ENCODE assay signal across 25 mouse cellular contexts in genomic region chr11:106760511-106760910, GRCm38 (mm10). TPM values are rescaled to one million over a fixed set of nuclear protein-coding genes. Genes with fewer than 3 reads are reported as not detected.
A peak's percentile ranks its signal among the peaks of the same experiment; 100 is the strongest.
DNase-seq lines count a peak whose midpoint lies in the region; ATAC-seq lines count a peak whose summit lies in the region.
"Had no signal": no experiment of that assay in that cellular context is flagged by ENCODE, and none has a peak within 500 bp of the region (broad histone marks: within the 10 kb centered on the region; RNA-seq: fewer than 3 reads in every experiment).

No protein-coding gene starts in this region.

- H3K4me3 ChIP-seq in heart, embryonic 12.5 days: no peak overlapping the region
- H3K4me3 ChIP-seq in midbrain, embryonic 16.5 days (ENCODE audit: low read depth, low read length): no peak overlapping the region
- H3K4me3 ChIP-seq: embryonic facial prominence, embryonic 15.5 days; forebrain, embryonic 15.5 days; heart, embryonic 13.5 days; hindbrain, embryonic 15.5 days; limb, embryonic 13.5 days; liver, embryonic 15.5 days; midbrain, embryonic 13.5 days; neural tube, embryonic 12.5 days had no signal

- no peak for DNase-seq in heart, postnatal 25 days (ENCODE audit: low spot score)
- peak; percentile 52 for DNase-seq in lung, postnatal 36 days
- DNase-seq in lung, postnatal 10 days: no peak
- DNase-seq in spleen, postnatal 36 days (ENCODE audit: low spot score in 2 of 2): peak; percentile 67 to 72
- no peak for DNase-seq in spleen, postnatal 4 days (ENCODE audit: low spot score in 2 of 2)
- DNase-seq: adrenal gland, adult 2 months; B cell, adult 2 months; cerebellum, adult 2 months; heart, postnatal 36 days; kidney, adult 2 months; thymus, adult 18-20 months; thymus, postnatal 36 days had no signal

- 87% methylated on average over 5 of the region's 5 CpGs for WGBS in heart, embryonic 12.5 days
- WGBS in midbrain, embryonic 16.5 days: 90% methylated on average over 5 of the region's 5 CpGs

- no peak overlapping the region for H3K9ac ChIP-seq in heart, embryonic 12.5 days
- no peak overlapping the region for H3K9ac ChIP-seq in midbrain, embryonic 16.5 days (ENCODE audit: low read depth, low read length)
- H3K9ac ChIP-seq: embryonic facial prominence, embryonic 15.5 days; forebrain, embryonic 15.5 days; hindbrain, embryonic 15.5 days; limb, embryonic 13.5 days; liver, embryonic 15.5 days; midbrain, embryonic 13.5 days; neural tube, embryonic 12.5 days had no signal

- no peaks in the 10 kb centered on the region for H3K27me3 ChIP-seq in heart, embryonic 12.5 days (replicated peaks)
- no peaks in the 10 kb centered on the region for H3K27me3 ChIP-seq in midbrain, embryonic 16.5 days (ENCODE audit: control insufficient read depth, insufficient read depth, low read depth, low read length)
- H3K27me3 ChIP-seq: embryonic facial prominence, embryonic 15.5 days; forebrain, embryonic 15.5 days; heart, embryonic 13.5 days; hindbrain, embryonic 15.5 days; limb, embryonic 13.5 days; liver, embryonic 15.5 days; midbrain, embryonic 13.5 days; neural tube, embryonic 12.5 days had no signal

- no peak overlapping the region for H3K4me2 ChIP-seq in heart, embryonic 12.5 days
- H3K4me2 ChIP-seq in midbrain, embryonic 16.5 days (ENCODE audit: low read length): no peak overlapping the region
- H3K4me2 ChIP-seq: embryonic facial prominence, embryonic 15.5 days; forebrain, embryonic 15.5 days; heart, embryonic 13.5 days; hindbrain, embryonic 15.5 days; limb, embryonic 13.5 days; liver, embryonic 15.5 days; midbrain, embryonic 13.5 days; neural tube, embryonic 12.5 days had no signal

- H3K4me1 ChIP-seq in heart, embryonic 12.5 days (replicated peaks): peaks cover 45% of the 10 kb centered on the region
- H3K4me1 ChIP-seq in midbrain, embryonic 16.5 days (ENCODE audit: control insufficient read depth, insufficient read depth, low read length): no peaks in the 10 kb centered on the region
- H3K4me1 ChIP-seq: forebrain, embryonic 15.5 days; hindbrain, embryonic 15.5 days had no signal

- intact Hi-C loops in heart, postnatal 25 days (cut with DNase I): no loop called here

- H3K27ac ChIP-seq in heart, embryonic 12.5 days (ENCODE audit: poor library complexity, severe bottlenecking): peak overlapping the region; percentile 96
- no peak overlapping the region for H3K27ac ChIP-seq in midbrain, embryonic 16.5 days (ENCODE audit: low read length)
- H3K27ac ChIP-seq: embryonic facial prominence, embryonic 15.5 days; forebrain, embryonic 15.5 days; hindbrain, embryonic 15.5 days; kidney, postnatal 0 days; limb, embryonic 13.5 days; liver, embryonic 15.5 days; midbrain, embryonic 13.5 days; neural tube, embryonic 12.5 days had no signal

- no peak for ATAC-seq in heart, embryonic 12.5 days (ENCODE audit: insufficient number of reproducible peaks, low FRiP score)
- no peak for ATAC-seq in midbrain, embryonic 16.5 days
- ATAC-seq: forebrain, embryonic 15.5 days; midbrain, embryonic 13.5 days had no signal

- peaks cover 6% of the 10 kb centered on the region; the same call in 1 of the 2 replicates for H3K36me3 ChIP-seq in heart, embryonic 12.5 days
- H3K36me3 ChIP-seq in midbrain, embryonic 16.5 days (ENCODE audit: control insufficient read depth, insufficient read depth, low read length): no peaks in the 10 kb centered on the region
- H3K36me3 ChIP-seq: forebrain, embryonic 15.5 days; hindbrain, embryonic 15.5 days; midbrain, embryonic 13.5 days had no signal

- H3K9me3 ChIP-seq in heart, embryonic 12.5 days (replicated peaks): no peaks in the 10 kb centered on the region
- no peaks in the 10 kb centered on the region for H3K9me3 ChIP-seq in midbrain, embryonic 16.5 days (replicated peaks; ENCODE audit: control insufficient read depth, low read length, poor library complexity, severe bottlenecking)
- H3K9me3 ChIP-seq: embryonic facial prominence, embryonic 15.5 days; forebrain, embryonic 15.5 days; heart, embryonic 13.5 days; hindbrain, embryonic 15.5 days; limb, embryonic 13.5 days; liver, embryonic 15.5 days; midbrain, embryonic 13.5 days; neural tube, embryonic 12.5 days had no signal

RNA-seq across cellular contexts. Expression of gene Milr1, which starts 9.5 kb away (rescaled TPM):
- polyA plus RNA-seq in heart, embryonic 12.5 days (2016; fragmentation: Nextera tagmentation; extraction: Ambion mirVana): 0.57 and 0.95 TPM in 2 replicates
- total RNA-seq in heart, postnatal 25 days (2021): 1 to 10 TPM; 1.1 to 1.6 TPM
- 0.89 and 0.99 TPM in 2 replicates for polyA plus RNA-seq in midbrain, embryonic 16.5 days (2015; fragmentation: Nextera tagmentation; extraction: Ambion mirVana)
- total RNA-seq: layer of hippocampus, postnatal 14 days; MEL had no signal
- polyA plus RNA-seq: adrenal gland, adult 2 months had no signal

RNA-seq across cellular contexts. Expression of gene Pecam1, which starts 10.1 kb away (rescaled TPM):
- 67.9 and 73.1 TPM in 2 replicates for polyA plus RNA-seq in heart, embryonic 12.5 days (2016; fragmentation: Nextera tagmentation; extraction: Ambion mirVana)
- 100 to 1,000 TPM; 127 to 139 TPM for total RNA-seq in heart, postnatal 25 days (2021)
- 14.1 and 15.7 TPM in 2 replicates for polyA plus RNA-seq in midbrain, embryonic 16.5 days (2015; fragmentation: Nextera tagmentation; extraction: Ambion mirVana)

RNA-seq across cellular contexts. Expression of gene Polg2, which starts 18.8 kb away (rescaled TPM):
- 6.9 and 7.6 TPM in 2 replicates for polyA plus RNA-seq in heart, embryonic 12.5 days (2016; fragmentation: Nextera tagmentation; extraction: Ambion mirVana)
- 1 to 10 TPM; 4.2 to 4.9 TPM for total RNA-seq in heart, postnatal 25 days (2021)
- 9.4 and 9.6 TPM in 2 replicates for polyA plus RNA-seq in midbrain, embryonic 16.5 days (2015; fragmentation: Nextera tagmentation; extraction: Ambion mirVana)

RNA-seq across cellular contexts. Expression of gene Ddx5, which starts 28.5 kb away (rescaled TPM):
- 243 and 248 TPM in 2 replicates for polyA plus RNA-seq in heart, embryonic 12.5 days (2016; fragmentation: Nextera tagmentation; extraction: Ambion mirVana)
- total RNA-seq in heart, postnatal 25 days (2021): 100 to 1,000 TPM; 310 to 351 TPM
- 365 and 425 TPM in 2 replicates for polyA plus RNA-seq in midbrain, embryonic 16.5 days (2015; fragmentation: Nextera tagmentation; extraction: Ambion mirVana)

RNA-seq across cellular contexts. Expression of gene Cep95, which starts 28.5 kb away (rescaled TPM):
- polyA plus RNA-seq in heart, embryonic 12.5 days (2016; fragmentation: Nextera tagmentation; extraction: Ambion mirVana): 14.9 and 16.2 TPM in 2 replicates
- 1 to 10 TPM; 5.9 to 7.3 TPM for total RNA-seq in heart, postnatal 25 days (2021)
- polyA plus RNA-seq in midbrain, embryonic 16.5 days (2015; fragmentation: Nextera tagmentation; extraction: Ambion mirVana): 16.2 and 17.8 TPM in 2 replicates

Comparison
In these comparisons a context has a peak if more than half of its experiments do, and no peak if none do; other contexts are left out.
1. DNase-seq: peak in lung, postnatal 36 days (single experiment) and spleen, postnatal 36 days (2 of 2); none in heart, postnatal 25 days (single experiment), lung, postnatal 10 days (single experiment) and spleen, postnatal 4 days (0 of 2).